Mouse (Mus musculus): ENCODE data around the gene Plpp2.

DNA sequence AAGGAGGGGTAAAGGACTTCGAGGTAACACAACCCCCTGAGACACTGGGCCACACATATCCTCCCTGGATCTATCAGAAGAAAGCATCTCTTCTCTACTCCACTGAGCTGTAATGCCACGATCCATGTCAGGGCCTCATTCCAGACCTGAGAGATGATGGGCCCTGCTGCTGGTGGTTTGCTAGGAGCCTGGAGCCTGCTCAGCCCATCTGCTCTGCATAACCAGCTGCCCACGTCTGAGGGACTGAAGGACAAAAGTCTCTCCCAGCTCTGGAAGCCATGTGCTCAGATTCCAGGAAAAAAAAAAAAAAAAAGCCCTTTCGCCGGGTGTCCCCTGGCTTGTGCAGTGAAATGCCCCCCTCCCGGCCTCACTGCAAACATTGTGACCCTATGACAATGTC is 42.2 kb upstream of the Plpp2 start:
- TF ChIP-seq CTCF (IDR thresholded peaks at IDR 0.05; ENCODE audit: extremely low read depth, insufficient read depth, low read length) = no peak
- TF ChIP-seq POLR2A (IDR thresholded peaks at IDR 0.05; ENCODE audit: extremely low read depth, insufficient read depth, low read length) = no peak
